Mouse (Mus musculus) limb, embryonic 13.5 days (tissue): ENCODE data around the gene Gm13088. TPM values are rescaled to one million over a fixed set of nuclear protein-coding genes. Genes with fewer than 3 reads are reported as not detected.
"Not testable (repeated sequence)": the region's sequence is repeated elsewhere in the genome, so short reads cannot be mapped to it uniquely, and the experiment has no call there.

ENCODE experiments used
- ATAC-seq: fragments of 200-750 bp; cut with Nextera tagmentation; 2 replicates; pipeline ENCODE4 v1.8.0; 2017; ENCODE audit warnings: low read depth, moderate number of reproducible peaks, moderate TSS enrichment; ENCODE audit not compliant: low FRiP score
- H3K27ac ChIP-seq: fragments of 300-500 bp; sonication (generic); 2 replicates; pipeline ENCODE4 v1.5.1; 2015; ENCODE audit warnings: inconsistent platforms, mild to moderate bottlenecking, moderate library complexity
- H3K27me3 ChIP-seq: fragments of 300-500 bp; sonication (generic); 2 replicates; pipeline ENCODE4 v1.6.1; 2015; ENCODE audit warnings: mild to moderate bottlenecking, inconsistent platforms
- H3K36me3 ChIP-seq: fragments of 300-500 bp; sonication (generic); 2 replicates; pipeline ENCODE4 v1.6.1; 2015; ENCODE audit warnings: inconsistent platforms, mild to moderate bottlenecking, moderate library complexity
- H3K4me1 ChIP-seq: fragments of 300-500 bp; sonication (generic); 2 replicates; pipeline ENCODE4 v1.6.1; 2015; ENCODE audit warnings: inconsistent platforms
- H3K4me2 ChIP-seq: fragments of 300-500 bp; sonication (generic); replicated peaks from 2 replicates; pipeline ENCODE4 v1.6.1; 2015; ENCODE audit warnings: inconsistent platforms, mild to moderate bottlenecking, moderate library complexity
- H3K4me3 ChIP-seq: fragments of 300-500 bp; sonication (generic); 2 replicates; pipeline ENCODE4 v1.5.1; 2015; ENCODE audit warnings: moderate library complexity, mild to moderate bottlenecking, inconsistent platforms
- H3K9ac ChIP-seq: fragments of 300-500 bp; sonication (generic); 2 replicates; pipeline ENCODE4 v1.6.1; 2015; ENCODE audit warnings: mild to moderate bottlenecking, inconsistent platforms
- H3K9me3 ChIP-seq: fragments of 300-500 bp; sonication (generic); 2 replicates; pipeline ENCODE4 v1.6.1; 2016; ENCODE audit warnings: inconsistent platforms
- WGBS: fragments of 180-500 bp; shearing (Covaris S2); methylation state at CpG from one replicate; pipeline ENCODE4 v1.1.7; 2015; 5-methylcytosine and 5-hydroxymethylcytosine counted together
- polyA plus RNA-seq: library from polyadenylated mRNA; unstranded; fragments of >200 nt; fragmentation: Nextera tagmentation; extraction: Ambion mirVana; gene quantifications from 2 replicates; pipeline ENCODE4 v1.2.1, GENCODE M21; 2015

Gm13088 gene
- not detected in 2 replicates for polyA plus RNA-seq

- H3K36me3 ChIP-seq, H3K4me1 ChIP-seq, H3K4me3 ChIP-seq, H3K27ac ChIP-seq, H3K4me2 ChIP-seq, H3K27me3 ChIP-seq, H3K9ac ChIP-seq, ATAC-seq: not testable (repeated sequence)
- peaks cover 12% of the 10 kb centered on the region; the same call in 1 of the 2 replicates for H3K9me3 ChIP-seq
These were observed at the start of gene Gm13088 for GRCm38 (mm10) chr4:143657146-143657545. Gene Gm13088, minus strand, starts transcription at chr4:143657246.

- peaks cover 41% of the 10 kb centered on the region for H3K9me3 ChIP-seq
- H3K4me3 ChIP-seq, result no peak within 1 kb of the TSS
- no peak within 1 kb of the TSS for H3K9ac ChIP-seq
- H3K4me2 ChIP-seq, result no peak within 1 kb of the TSS
- no peaks in the 10 kb centered on the region for H3K36me3 ChIP-seq
- H3K4me1 ChIP-seq, result no peaks in the 10 kb centered on the region
- WGBS, result 81% methylated on average over 2 of the region's 2 CpGs
- no peaks in the 10 kb centered on the region for H3K27me3 ChIP-seq
- no peak within 1 kb of the TSS for H3K27ac ChIP-seq
- ATAC-seq, result no peak
These were observed 45.6 kb upstream of the Gm13088 start, which contains the start of gene Gm13089 for GRCm38 (mm10) chr4:143702611-143703010. Gene Gm13089, minus strand, starts transcription at chr4:143702711.

GRCm38 (mm10) chr4:143618101-143618500 lies 38.9 kb downstream of the Gm13088 start:
- not testable (repeated sequence) for H3K4me1 ChIP-seq, H3K27me3 ChIP-seq, H3K27ac ChIP-seq, H3K4me2 ChIP-seq, H3K4me3 ChIP-seq, ATAC-seq, H3K36me3 ChIP-seq, H3K9ac ChIP-seq
- peaks cover 26% of the 10 kb centered on the region for H3K9me3 ChIP-seq
- WGBS, result 80% methylated on average over 4 of the region's 4 CpGs

GRCm38 (mm10) chr4:143614703-143615102 lies 42.3 kb downstream of the Gm13088 start, which contains the start of gene Gm13083:
Gene Gm13083, plus strand, starts transcription at chr4:143615003.
- H3K4me3 ChIP-seq, H3K27me3 ChIP-seq, H3K36me3 ChIP-seq, H3K9ac ChIP-seq, H3K4me1 ChIP-seq, H3K27ac ChIP-seq, ATAC-seq, H3K4me2 ChIP-seq: not testable (repeated sequence)
- H3K9me3 ChIP-seq, result peaks cover 23% of the 10 kb centered on the region; the same call in 1 of the 2 replicates

GRCm38 (mm10) chr4:143611927-143612326 lies 45.1 kb downstream of the Gm13088 start:
- 87% methylated on average over 9 of the region's 9 CpGs for WGBS
- H3K9me3 ChIP-seq, result peaks cover 14% of the 10 kb centered on the region; the same call in 1 of the 2 replicates
- not testable (repeated sequence) for H3K27ac ChIP-seq, H3K9ac ChIP-seq, H3K4me2 ChIP-seq, ATAC-seq, H3K4me3 ChIP-seq, H3K27me3 ChIP-seq, H3K36me3 ChIP-seq, H3K4me1 ChIP-seq

Other genes with a start within 250 kb of the Gm13088 start
- 22.3 and 24.3 TPM in 2 replicates for gene Pramef8, start 244.8 kb downstream of the Gm13088 start, polyA plus RNA-seq
- not detected in 2 replicates for gene Oog4, start 206.9 kb downstream of the Gm13088 start, polyA plus RNA-seq
- gene Gm13043, start 145.9 kb downstream of the Gm13088 start, polyA plus RNA-seq, result not detected in 2 replicates
- not detected in 2 replicates for gene Gm13040, start 121.3 kb downstream of the Gm13088 start, polyA plus RNA-seq
- gene BC080695, start 105.5 kb downstream of the Gm13088 start, polyA plus RNA-seq, result not detected in 2 replicates
- gene Gm13057, start 105.5 kb downstream of the Gm13088 start, polyA plus RNA-seq, result not detected in 2 replicates
- not detected in 2 replicates for gene Gm13083, start 42.2 kb downstream of the Gm13088 start, polyA plus RNA-seq
- not detected in 2 replicates for gene Gm13089, start 45.5 kb upstream of the Gm13088 start, polyA plus RNA-seq
- gene Gm13078, start 62.2 kb upstream of the Gm13088 start, polyA plus RNA-seq, result not detected in 2 replicates
- gene Gm13023, start 132.1 kb upstream of the Gm13088 start, polyA plus RNA-seq, result not detected in 2 replicates
- gene Gm13084, start 158.8 kb upstream of the Gm13088 start, polyA plus RNA-seq, result not detected in 2 replicates
- gene Gm13103, start 189.3 kb upstream of the Gm13088 start, polyA plus RNA-seq, result not detected in 2 replicates
- not detected in 2 replicates for gene Pramef6, start 243.1 kb upstream of the Gm13088 start, polyA plus RNA-seq